Mouse (Mus musculus) midbrain, embryonic 14.5 days (tissue): ENCODE results near the gene Gucd1. TPM values are rescaled to one million over a fixed set of nuclear protein-coding genes. Genes with fewer than 3 reads are reported as not detected.

Source experiments
- ATAC-seq: fragments of 200-750 bp; cut with Nextera tagmentation; 2 replicates; pipeline ENCODE4 v1.8.0; 2017; ENCODE audit warnings: moderate number of reproducible peaks, moderate library complexity; ENCODE audit not compliant: low FRiP score, low TSS enrichment
- DNase-seq: peaks from one replicate; pipeline ENCODE4 v3.0.0-alpha.2; 2015
- H3K27ac ChIP-seq: fragments of 300-500 bp; sonication (generic); replicated peaks from 2 replicates; pipeline ENCODE4 v1.5.1; 2014; ENCODE audit warnings: mild to moderate bottlenecking, low read depth, low read length, moderate library complexity
- H3K27me3 ChIP-seq: fragments of 300-500 bp; sonication (generic); 2 replicates; pipeline ENCODE4 v1.6.1; 2014; ENCODE audit warnings: low read length, control low read depth, mixed read lengths; ENCODE audit not compliant: control insufficient read depth, insufficient read depth
- H3K36me3 ChIP-seq: fragments of 300-500 bp; sonication (generic); 2 replicates; pipeline ENCODE4 v1.6.1; 2014; ENCODE audit warnings: low read length, control low read depth; ENCODE audit not compliant: control insufficient read depth, insufficient read depth
- H3K4me1 ChIP-seq: fragments of 300-500 bp; sonication (generic); 2 replicates; pipeline ENCODE4 v1.6.1; 2014; ENCODE audit warnings: mild to moderate bottlenecking, antibody characterized with exemption, low read length, control low read depth; ENCODE audit not compliant: control insufficient read depth, insufficient read depth
- H3K4me2 ChIP-seq: fragments of 300-500 bp; sonication (generic); 2 replicates; pipeline ENCODE4 v1.6.1; 2014; ENCODE audit warnings: mild to moderate bottlenecking, low read length, moderate library complexity
- H3K4me3 ChIP-seq: fragments of 300-500 bp; sonication (generic); replicated peaks from 2 replicates; pipeline ENCODE4 v1.5.1; 2014; ENCODE audit warnings: low read depth, low read length
- H3K9ac ChIP-seq: fragments of 300-500 bp; sonication (generic); replicated peaks from 2 replicates; pipeline ENCODE4 v1.6.1; 2014; ENCODE audit warnings: mild to moderate bottlenecking, low read length, moderate library complexity
- H3K9me3 ChIP-seq: fragments of 300-500 bp; sonication (generic); 2 replicates; pipeline ENCODE4 v1.6.1; 2016; ENCODE audit warnings: low read length, control low read depth, mixed read lengths; ENCODE audit not compliant: control insufficient read depth
- WGBS: fragments of 180-500 bp; shearing (Covaris S2); extraction: QIAGEN DNeasy Blood & Tissue Kit; methylation state at CpG from one replicate; pipeline ENCODE4 v1.1.7; 2014; 5-methylcytosine and 5-hydroxymethylcytosine counted together
- polyA plus RNA-seq: library from polyadenylated mRNA; unstranded; fragments of >200 nt; fragmentation: Nextera tagmentation; extraction: Ambion mirVana; gene quantifications from 2 replicates; pipeline ENCODE4 v1.2.1, GENCODE M21; 2014

Gene Gucd1
- polyA plus RNA-seq, 1 experiment from 2014 or later: 31.5 TPM

DNA sequence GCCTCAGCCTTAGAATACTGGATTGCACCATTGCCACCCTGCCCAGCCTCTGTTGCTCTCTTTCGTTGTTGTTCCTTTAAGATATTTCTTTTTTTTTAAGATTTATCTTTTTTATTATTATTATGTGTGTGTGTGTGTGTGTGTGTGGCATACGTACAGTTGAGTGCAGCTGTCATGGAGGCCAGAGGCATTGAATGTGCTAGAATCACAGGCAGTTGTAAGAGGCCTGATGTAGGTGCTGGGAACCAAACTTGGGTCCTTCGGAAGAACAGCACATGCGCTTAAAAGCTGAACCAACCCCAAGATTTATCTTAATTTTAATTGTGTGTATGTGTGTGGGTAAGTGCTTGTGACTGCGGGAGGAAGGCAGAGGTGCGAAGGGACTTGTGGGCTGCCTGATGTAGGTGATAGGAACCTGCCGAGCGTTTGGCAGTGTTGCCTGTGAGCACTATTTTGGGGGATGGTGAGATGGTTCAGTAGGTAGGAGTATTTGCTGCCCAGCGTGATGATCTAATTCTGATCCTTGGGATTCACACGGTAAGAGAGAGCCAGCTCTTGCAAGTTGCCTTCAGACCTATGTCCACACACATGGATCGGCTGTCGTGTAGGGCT lies 216.5 kb downstream of the Gucd1 start:
- no peak overlapping the region for H3K9ac ChIP-seq
- DNase-seq (no peak), ATAC-seq (no peak)
- no peak overlapping the region for H3K4me3 ChIP-seq
- H3K27me3 ChIP-seq: no peaks in the 10 kb centered on the region
- no peaks in the 10 kb centered on the region for H3K9me3 ChIP-seq
- WGBS: 94% methylated on average over 12 of the region's 12 CpGs
- no peaks in the 10 kb centered on the region for H3K4me1 ChIP-seq
- no peak overlapping the region for H3K27ac ChIP-seq
- peaks cover 33% of the 10 kb centered on the region for H3K36me3 ChIP-seq
- H3K4me2 ChIP-seq: no peak overlapping the region

Other genes starting within 250 kb of the Gucd1 start
- gene Adora2a, start 201.1 kb downstream of the Gucd1 start, polyA plus RNA-seq: 3.7 and 5.1 TPM in 2 replicates
- 0.11 TPM in 1 of 2 replicates, not detected in the other for gene Upb1, start 116.9 kb downstream of the Gucd1 start, polyA plus RNA-seq
- 126 and 140 TPM in 2 replicates for gene Snrpd3, start 421 bp downstream of the Gucd1 start, polyA plus RNA-seq
- 30.4 and 32.9 TPM in 2 replicates for gene Lrrc75b, start 42.4 kb upstream of the Gucd1 start, polyA plus RNA-seq
- 2.3 and 2.6 TPM in 2 replicates for gene Ggt1, start 43.6 kb upstream of the Gucd1 start, polyA plus RNA-seq
- gene Ggt5, start 71.4 kb upstream of the Gucd1 start, polyA plus RNA-seq: 0.97 and 1.9 TPM in 2 replicates
- 2.3 and 2.5 TPM in 2 replicates for gene Susd2, start 126.0 kb upstream of the Gucd1 start, polyA plus RNA-seq
- 47.2 and 54.5 TPM in 2 replicates for gene Cabin1, start 246.4 kb upstream of the Gucd1 start, polyA plus RNA-seq